Mouse (Mus musculus): ENCODE results near the gene Desi1. TPM values are rescaled to one million over a fixed set of nuclear protein-coding genes. Genes with fewer than 3 reads are reported as not detected.

Gene Desi1
- polyA plus RNA-seq, 1 experiment from 2014 or later = 26.8 TPM

DNA sequence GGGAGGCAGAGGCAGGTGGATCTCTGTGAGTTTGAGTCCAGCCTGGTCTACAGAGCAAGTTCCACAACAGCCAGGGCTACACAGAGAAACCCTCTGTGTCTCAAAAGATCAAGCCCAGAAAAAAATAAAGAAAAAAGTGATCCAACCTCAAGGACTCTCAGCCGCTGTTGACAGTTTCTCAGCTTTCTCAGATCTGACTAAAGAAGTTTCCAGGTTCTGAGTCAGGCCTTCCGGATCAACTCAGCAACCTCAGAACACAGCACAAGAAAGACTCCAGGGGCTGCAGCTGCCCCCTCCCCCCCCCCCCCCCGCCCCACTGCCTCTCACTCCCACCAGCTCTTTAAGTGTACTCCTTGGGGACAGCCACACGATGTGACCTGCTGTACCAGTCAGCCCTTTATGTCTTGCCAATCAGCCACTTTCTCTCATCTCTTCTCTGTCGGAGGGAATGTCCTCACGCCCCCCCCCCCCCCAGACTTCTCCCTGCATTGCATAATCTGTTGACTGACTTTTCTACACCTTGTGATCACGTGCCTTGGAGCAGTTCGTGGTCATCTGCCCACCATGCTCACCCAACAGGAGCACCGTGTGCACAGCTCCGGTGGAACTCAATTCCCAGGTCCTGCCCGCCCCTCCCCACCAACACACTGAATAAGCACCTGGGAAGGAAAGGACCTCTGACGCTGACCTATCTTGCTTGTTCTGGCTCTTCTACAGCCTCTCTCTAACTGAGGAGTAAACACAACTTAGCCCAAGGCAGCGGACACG is 67.4 kb downstream of the Desi1 start:
- no peak overlapping the region for H3K27ac ChIP-seq (ENCODE audit: low read depth)
- ATAC-seq (ENCODE audit: insufficient read depth) = no peak; the same call in 1 of the 2 replicates
- no peaks in the 10 kb centered on the region for H3K9me3 ChIP-seq (ENCODE audit: low read depth, low read length)

DNA sequence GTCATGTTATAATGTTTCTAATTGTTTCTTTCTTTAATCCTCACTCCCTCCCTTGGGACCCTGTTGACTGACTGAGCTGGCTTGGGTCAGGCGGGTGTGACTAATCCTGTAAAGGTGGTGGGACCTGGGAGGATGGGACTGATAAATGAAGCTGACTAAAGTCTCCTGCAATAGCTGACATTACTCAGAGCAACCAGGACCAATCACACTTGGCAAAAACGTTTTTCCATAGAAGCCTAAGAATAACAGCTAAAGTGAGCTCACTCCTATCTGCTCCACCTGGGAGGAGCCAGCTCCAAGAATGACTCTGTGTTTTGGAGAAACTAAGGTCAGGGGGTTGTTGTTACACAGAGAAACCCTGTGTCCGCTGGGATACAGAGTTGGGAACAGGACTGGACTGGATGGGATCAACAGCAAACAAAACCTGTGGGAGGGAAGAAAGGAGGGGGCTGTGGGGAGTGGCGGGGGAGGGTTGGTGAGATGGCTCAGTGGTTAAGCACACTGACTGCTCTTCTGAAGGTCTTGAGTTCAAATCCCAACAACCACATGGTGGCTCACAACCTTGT is 68.6 kb downstream of the Desi1 start:
- no peak for ATAC-seq (ENCODE audit: insufficient read depth)
- 59% methylated on average over 4 of the region's 4 CpGs for WGBS
- Histone ChIP-seq H3K9ac (no peak overlapping the region), H3K4me2 (no peak overlapping the region), H3K36me3 (ENCODE audit: insufficient read depth) (no peaks in the 10 kb centered on the region), H3K4me1 (ENCODE audit: insufficient read depth) (no peaks in the 10 kb centered on the region), H3K9me3 (ENCODE audit: low read depth, low read length) (no peaks in the 10 kb centered on the region), H3K27me3 (ENCODE audit: insufficient read depth, low read length) (no peaks in the 10 kb centered on the region), H3K27ac (ENCODE audit: low read depth) (no peak overlapping the region), H3K4me3 (ENCODE audit: low read depth, low read length) (no peak overlapping the region)
- no peak for DNase-seq
- no peak for TF ChIP-seq CTCF (IDR thresholded peaks at IDR 0.05; ENCODE audit: low read depth)

More for the DNA sequence above, 67.4 kb downstream of the Desi1 start:
- no peaks in the 10 kb centered on the region for H3K36me3 ChIP-seq (ENCODE audit: insufficient read depth)
- no peak overlapping the region for H3K9ac ChIP-seq
- no peaks in the 10 kb centered on the region for H3K4me1 ChIP-seq (ENCODE audit: insufficient read depth)
- no peak for DNase-seq
- H3K4me2 ChIP-seq = no peak overlapping the region
- TF ChIP-seq CTCF (IDR thresholded peaks at IDR 0.05; ENCODE audit: low read depth) = no peak
- no peaks in the 10 kb centered on the region for H3K27me3 ChIP-seq (ENCODE audit: insufficient read depth, low read length)
- no peak overlapping the region for H3K4me3 ChIP-seq (ENCODE audit: low read depth, low read length)
- WGBS = 62% methylated on average over 12 of the region's 14 CpGs

DNA sequence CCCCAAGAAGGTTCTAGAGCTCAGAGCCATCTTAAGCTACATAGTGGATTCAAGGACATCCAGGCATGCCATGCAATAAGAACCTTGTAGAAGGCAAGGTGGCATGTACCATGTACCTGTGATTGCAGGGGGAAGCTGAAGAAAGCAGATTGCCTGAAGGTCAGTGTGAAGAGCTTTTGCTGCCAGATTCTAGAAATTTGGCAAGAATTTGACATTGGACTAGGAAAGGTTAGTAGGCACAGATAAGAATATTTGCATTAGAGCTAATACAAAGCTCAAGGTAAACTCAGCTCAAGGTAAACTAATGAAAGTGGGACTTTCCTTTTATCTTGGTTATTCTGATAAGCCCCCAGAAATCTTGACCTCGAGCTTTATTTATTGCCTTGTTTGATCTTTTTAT is 69.4 kb downstream of the Desi1 start:
- Histone ChIP-seq H3K27ac (ENCODE audit: low read depth) (no peak overlapping the region), H3K27me3 (ENCODE audit: insufficient read depth, low read length) (no peaks in the 10 kb centered on the region), H3K9ac (no peak overlapping the region), H3K4me3 (ENCODE audit: low read depth, low read length) (no peak overlapping the region), H3K9me3 (ENCODE audit: low read depth, low read length) (no peaks in the 10 kb centered on the region), H3K36me3 (ENCODE audit: insufficient read depth) (no peaks in the 10 kb centered on the region), H3K4me1 (ENCODE audit: insufficient read depth) (no peaks in the 10 kb centered on the region), H3K4me2 (no peak overlapping the region)
- DNase-seq (no peak), ATAC-seq (ENCODE audit: insufficient read depth) (no peak)
- 33% methylated on average over 1 of the region's 1 CpGs for WGBS
- no peak for TF ChIP-seq CTCF (IDR thresholded peaks at IDR 0.05; ENCODE audit: low read depth)

DNA sequence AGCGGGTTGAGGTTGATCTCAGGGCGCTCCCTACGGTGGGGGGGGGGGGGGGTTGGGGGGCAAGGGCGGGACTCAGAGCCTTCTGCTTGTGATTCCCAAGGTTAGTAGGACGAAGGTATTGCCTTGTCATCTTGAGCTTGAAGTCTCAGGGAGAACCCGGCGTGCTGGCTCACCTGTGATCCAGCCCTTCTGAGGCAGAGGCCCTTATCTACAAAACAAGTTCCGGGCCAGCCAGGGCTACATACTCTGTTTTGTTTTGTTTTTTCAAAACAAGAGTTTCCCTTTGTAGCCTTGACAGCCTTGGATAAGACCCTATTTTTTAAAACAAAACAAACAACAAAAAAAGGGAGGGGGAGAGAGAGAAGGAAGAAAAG is 72.6 kb downstream of the Desi1 start:
- Histone ChIP-seq H3K4me3 (ENCODE audit: low read depth, low read length) (peak overlapping the region; percentile 59), H3K36me3 (ENCODE audit: insufficient read depth) (no peaks in the 10 kb centered on the region), H3K4me2 (peak overlapping the region; percentile 94), H3K9ac (no peak overlapping the region), H3K4me1 (ENCODE audit: insufficient read depth) (no peaks in the 10 kb centered on the region), H3K9me3 (ENCODE audit: low read depth, low read length) (no peaks in the 10 kb centered on the region), H3K27me3 (ENCODE audit: insufficient read depth, low read length) (no peaks in the 10 kb centered on the region), H3K27ac (ENCODE audit: low read depth) (no peak overlapping the region)
- no peak for TF ChIP-seq CTCF (IDR thresholded peaks at IDR 0.05; ENCODE audit: low read depth)
- ATAC-seq (ENCODE audit: insufficient read depth) (no peak), DNase-seq (no peak)
- WGBS = under 1% methylated on average over 8 of the region's 8 CpGs

DNA sequence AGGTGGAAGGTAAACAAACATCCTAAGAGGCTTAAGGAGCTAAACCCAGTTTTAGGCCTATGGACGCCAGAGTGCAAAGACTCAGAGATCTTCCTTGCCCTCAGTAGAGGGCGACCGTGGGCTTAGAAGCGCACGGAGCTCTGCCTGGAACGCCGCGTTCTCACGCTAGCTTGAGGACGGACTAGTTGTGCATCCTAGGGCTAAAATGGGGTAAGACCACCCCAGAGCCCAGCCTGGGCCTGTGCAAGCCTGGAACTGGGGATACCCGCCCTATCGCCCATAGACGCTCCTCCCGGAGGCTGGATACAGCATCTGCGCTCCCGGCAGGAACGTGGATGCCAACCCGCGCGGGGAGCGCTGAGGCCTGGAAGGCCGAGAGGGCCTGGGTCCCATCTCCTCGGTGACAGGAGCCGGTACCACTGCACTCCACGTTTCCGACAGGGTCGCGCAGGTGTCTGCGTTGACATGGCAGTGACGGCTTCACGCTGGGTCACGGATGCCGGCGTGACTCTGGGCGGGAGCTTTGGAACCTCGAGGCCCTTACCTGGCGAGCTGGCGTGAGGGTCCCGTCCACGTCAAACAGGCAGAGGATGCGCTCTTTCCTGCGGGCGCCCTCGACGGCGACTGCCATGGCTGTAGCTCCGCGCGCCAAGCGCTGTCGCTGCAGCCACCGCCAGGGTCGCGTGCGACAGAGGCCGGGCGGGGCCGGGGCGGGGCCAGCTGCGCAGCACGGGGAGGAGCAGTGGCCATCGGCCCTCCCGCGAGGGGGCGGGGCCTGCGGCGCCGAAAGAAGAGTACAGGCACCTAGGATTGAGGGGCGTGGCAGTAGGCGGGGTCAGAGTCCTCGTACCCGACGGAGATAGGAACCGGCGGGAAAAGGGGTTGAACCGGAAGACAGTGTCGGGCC is 73.2 kb downstream of the Desi1 start, which contains the start of gene Pmm1:
Pmm1 (minus strand) TSS at position 760 of the 907 bp plus-strand sequence.
- Histone ChIP-seq H3K36me3 (ENCODE audit: insufficient read depth) (0 out of 2 replicates have a peak, but pooled peaks cover 4% of the 10 kb centered on the region), H3K4me1 (ENCODE audit: insufficient read depth) (no peaks in the 10 kb centered on the region), H3K9ac (peak within 1 kb of the TSS; percentile 60), H3K4me3 (ENCODE audit: low read depth, low read length) (peak within 1 kb of the TSS; percentile 59), H3K27me3 (ENCODE audit: insufficient read depth, low read length) (no peaks in the 10 kb centered on the region), H3K4me2 (peak within 1 kb of the TSS; percentile 94), H3K27ac (ENCODE audit: low read depth) (peak within 1 kb of the TSS; percentile 88), H3K9me3 (ENCODE audit: low read depth, low read length) (no peaks in the 10 kb centered on the region)
- peak; percentile 97 for ATAC-seq (ENCODE audit: insufficient read depth)
- peak; percentile 100 for DNase-seq
- under 1% methylated on average over 77 of the region's 77 CpGs for WGBS
- TF ChIP-seq CTCF (IDR thresholded peaks at IDR 0.05; ENCODE audit: low read depth) = peak; percentile 77

DNA sequence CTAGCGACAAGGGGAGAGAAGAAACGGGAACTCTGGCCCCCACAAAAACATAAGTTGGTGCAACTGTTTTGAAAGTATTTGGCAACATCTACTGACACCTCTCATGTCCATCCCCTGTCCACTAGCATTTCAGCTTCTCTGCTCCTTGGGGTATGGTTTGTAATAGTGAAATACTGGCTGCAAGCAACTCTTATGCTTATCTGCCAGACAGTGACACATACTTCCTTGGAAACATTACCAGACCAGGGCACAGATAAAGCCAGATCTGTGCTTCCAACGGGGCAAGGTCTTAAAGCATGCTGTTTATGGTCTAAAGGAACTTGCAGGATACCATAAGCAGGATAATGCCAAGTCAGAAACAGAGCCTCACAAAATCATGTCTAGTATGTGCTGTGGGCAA is 74.8 kb downstream of the Desi1 start:
- WGBS = 86% methylated on average over 3 of the region's 3 CpGs
- H3K9ac ChIP-seq = no peak overlapping the region

More for the DNA sequence above, 74.8 kb downstream of the Desi1 start:
- peaks cover 18% of the 10 kb centered on the region; the same call in 1 of the 2 replicates for H3K36me3 ChIP-seq (ENCODE audit: insufficient read depth)
- H3K4me1 ChIP-seq (ENCODE audit: insufficient read depth) = no peaks in the 10 kb centered on the region
- no peak for TF ChIP-seq CTCF (IDR thresholded peaks at IDR 0.05; ENCODE audit: low read depth)
- no peak overlapping the region for H3K4me2 ChIP-seq
- H3K27me3 ChIP-seq (ENCODE audit: insufficient read depth, low read length) = no peaks in the 10 kb centered on the region
- H3K27ac ChIP-seq (ENCODE audit: low read depth) = no peak overlapping the region
- no peak overlapping the region for H3K4me3 ChIP-seq (ENCODE audit: low read depth, low read length)
- no peak for DNase-seq
- no peak for ATAC-seq (ENCODE audit: insufficient read depth)
- no peaks in the 10 kb centered on the region for H3K9me3 ChIP-seq (ENCODE audit: low read depth, low read length)

All from lung, embryonic 14.5 days (tissue).